ENCODE assay signal across 13 mouse cellular contexts in genomic region chr3:96489636-96490035, GRCm38 (mm10). TPM values are rescaled to one million over a fixed set of nuclear protein-coding genes. Genes with fewer than 3 reads are reported as not detected.
A peak's percentile ranks its signal among the peaks of the same experiment; 100 is the strongest.
DNase-seq lines count a peak whose midpoint lies in the region; ATAC-seq and TF ChIP-seq lines count a peak whose summit lies in the region.
"Not testable (repeated sequence)": the region's sequence is repeated elsewhere in the genome, so short reads cannot be mapped to it uniquely, and the experiment has no call there.
"Had no signal": no experiment of that assay in that cellular context is flagged by ENCODE, and none has a peak within 500 bp of the region (broad histone marks: within the 10 kb centered on the region; RNA-seq: fewer than 3 reads in every experiment).

No protein-coding gene starts in this region.

- peak overlapping the region; percentile 89 for H3K27ac ChIP-seq in CH12.LX (ENCODE audit: insufficient read depth, low read depth)
- H3K27ac ChIP-seq in embryonic facial prominence, embryonic 12.5 days = peak overlapping the region; percentile 80
- peak overlapping the region; percentile 89 for H3K27ac ChIP-seq in gastrocnemius, adult 2 months
- peak overlapping the region; percentile 86 for H3K27ac ChIP-seq in hindbrain, embryonic 10.5 days
- peak overlapping the region; percentile 68 for H3K27ac ChIP-seq in kidney, embryonic 16.5 days (ENCODE audit: low read length)
- peak overlapping the region; percentile 92 for H3K27ac ChIP-seq in liver, embryonic 12.5 days
- H3K27ac ChIP-seq in midbrain, embryonic 12.5 days (replicated peaks) = peak overlapping the region; percentile 81
- H3K27ac ChIP-seq in small intestine, adult 2 months (ENCODE audit: insufficient read depth, low read depth, low read length) = peak overlapping the region; percentile 81

- not testable (repeated sequence) for TF ChIP-seq RAD21 in CH12.LX (IDR thresholded peaks at IDR 0.05; ENCODE audit: low read depth, low read length)

- dilution Hi-C loops in CH12.LX (cut with MboI; ENCODE audit: extremely low pct_ligation_motif_present, extremely low pct_unique_long_range_greater_than_20kb, low sequenced_read_pairs) = not testable (repeated sequence)

- not testable (repeated sequence) for TF ChIP-seq EP300 in CH12.LX (IDR thresholded peaks at IDR 0.05; ENCODE audit: low read length)

- TF ChIP-seq POLR2A in CH12.LX (IDR thresholded peaks at IDR 0.05; ENCODE audit: low read depth, low read length); small intestine, adult 2 months (IDR thresholded peaks at IDR 0.05; ENCODE audit: low read depth, low read length): not testable (repeated sequence)

- not testable (repeated sequence) for ATAC-seq in embryonic facial prominence, embryonic 12.5 days (ENCODE audit: insufficient number of reproducible peaks, insufficient read depth, low FRiP score, low TSS enrichment); kidney, embryonic 16.5 days (ENCODE audit: low FRiP score, low TSS enrichment); liver, embryonic 12.5 days; midbrain, embryonic 12.5 days (ENCODE audit: low FRiP score, low read depth)

- not testable (repeated sequence) for H3K9me3 ChIP-seq in CH12.LX (replicated peaks; ENCODE audit: low read length); embryonic facial prominence, embryonic 12.5 days; hindbrain, embryonic 10.5 days; kidney, embryonic 16.5 days (ENCODE audit: low read length); liver, embryonic 12.5 days (replicated peaks); midbrain, embryonic 12.5 days

- intact Hi-C loops in gastrocnemius, adult 2 months (cut with DNase I) = not testable (repeated sequence)

- H3K36me3 ChIP-seq in CH12.LX (replicated peaks in 1 of 2; ENCODE audit: control insufficient read depth in 1 of 2, insufficient read depth in 1 of 2, low read length in 1 of 2); embryonic facial prominence, embryonic 12.5 days; hindbrain, embryonic 10.5 days; kidney, embryonic 16.5 days (ENCODE audit: insufficient read depth, low read length); liver, embryonic 12.5 days; midbrain, embryonic 12.5 days; small intestine, adult 2 months (ENCODE audit: control insufficient read depth, insufficient read depth, low read length): not testable (repeated sequence)

- H3K4me1 ChIP-seq in CH12.LX (ENCODE audit: control insufficient read depth in 1 of 2, insufficient read depth in 2 of 2) = peaks cover 0 to 13% of the 10 kb centered on the region in 2 experiments; a peak in 2 of 4 replicates
- not testable (repeated sequence) for H3K4me1 ChIP-seq in embryonic facial prominence, embryonic 12.5 days; kidney, embryonic 16.5 days (ENCODE audit: insufficient read depth, low read length); midbrain, embryonic 12.5 days; small intestine, adult 2 months (ENCODE audit: control insufficient read depth, insufficient read depth, insufficient read length, low read length)
- H3K4me1 ChIP-seq in hindbrain, embryonic 10.5 days (replicated peaks) = peaks cover 20% of the 10 kb centered on the region
- H3K4me1 ChIP-seq in liver, embryonic 12.5 days = peaks cover 27% of the 10 kb centered on the region

- 60% methylated on average over 7 of the region's 8 CpGs for WGBS in embryonic facial prominence, embryonic 12.5 days
- WGBS in hindbrain, embryonic 10.5 days = 59% methylated on average over 6 of the region's 8 CpGs
- WGBS in kidney, embryonic 16.5 days = 75% methylated on average over 6 of the region's 8 CpGs
- WGBS in liver, embryonic 12.5 days (ENCODE audit: insufficient replicate concordance) = 36% methylated on average over 6 of the region's 8 CpGs
- WGBS in midbrain, embryonic 12.5 days = 47% methylated on average over 7 of the region's 8 CpGs
- WGBS in small intestine, adult 2 months = 66% methylated on average over 6 of the region's 8 CpGs

- not testable (repeated sequence) for H3K4me2 ChIP-seq in CH12.LX (ENCODE audit: insufficient read depth, low read depth, poor library complexity, severe bottlenecking); embryonic facial prominence, embryonic 12.5 days (replicated peaks); kidney, embryonic 16.5 days (replicated peaks; ENCODE audit: low read depth, low read length); midbrain, embryonic 12.5 days (replicated peaks)
- peak overlapping the region; percentile 37 for H3K4me2 ChIP-seq in liver, embryonic 12.5 days

- H3K79me2 ChIP-seq in CH12.LX (replicated peaks; ENCODE audit: control insufficient read depth, extremely low read depth, insufficient read depth, poor library complexity, severe bottlenecking) = not testable (repeated sequence)

- not testable (repeated sequence) for H3K9ac ChIP-seq in CH12.LX (ENCODE audit: insufficient read depth, low read depth); embryonic facial prominence, embryonic 12.5 days; kidney, embryonic 16.5 days (replicated peaks; ENCODE audit: low read length); liver, embryonic 12.5 days; midbrain, embryonic 12.5 days (replicated peaks)

- H3K27me3 ChIP-seq in CH12.LX (replicated peaks); embryonic facial prominence, embryonic 12.5 days; hindbrain, embryonic 10.5 days (ENCODE audit: insufficient read depth, poor library complexity, severe bottlenecking); kidney, embryonic 16.5 days (ENCODE audit: insufficient read depth, low read length); liver, embryonic 12.5 days (replicated peaks); midbrain, embryonic 12.5 days; small intestine, adult 2 months (ENCODE audit: control insufficient read depth, insufficient read depth, low read length): not testable (repeated sequence)

- in situ Hi-C loops in CH12.LX (cut with MboI; ENCODE audit: low pct_ligation_motif_present, low pct_unique_long_range_greater_than_20kb, low sequenced_read_pairs) = not testable (repeated sequence)

- TF ChIP-seq CTCF in CH12.LX (conservative IDR thresholded peaks at IDR 0.05 in 1 of 2, IDR thresholded peaks at IDR 0.05 in 1 of 2; ENCODE audit: low read depth in 2 of 2, low read length in 2 of 2); gastrocnemius, adult 2 months (IDR thresholded peaks at IDR 0.05); small intestine, adult 2 months (IDR thresholded peaks at IDR 0.05; ENCODE audit: extremely low read depth, insufficient read length, insufficient replicate concordance, low read depth, low read length): not testable (repeated sequence)

- not testable (repeated sequence) for H3K4me3 ChIP-seq in CH12.LX (replicated peaks in 1 of 3; ENCODE audit: low read depth in 2 of 3, low read length in 2 of 3, poor library complexity in 1 of 3); embryonic facial prominence, embryonic 12.5 days; hindbrain, embryonic 10.5 days; kidney, embryonic 16.5 days (ENCODE audit: low read length); midbrain, embryonic 12.5 days; small intestine, adult 2 months (ENCODE audit: low read depth, low read length)
- peak overlapping the region; percentile 29; the same call in 1 of the 2 replicates for H3K4me3 ChIP-seq in gastrocnemius, adult 2 months
- H3K4me3 ChIP-seq in liver, embryonic 12.5 days = peak overlapping the region; percentile 22; the same call in 1 of the 2 replicates

- not testable (repeated sequence) for DNase-seq in CH12.LX (ENCODE audit: extremely low read depth); gastrocnemius, adult 2 months; hindbrain, embryonic 10.5 days (ENCODE audit: low spot score)

RNA-seq across cellular contexts. Expression of gene Hfe2, which starts 35.3 kb away (rescaled TPM):
- not detected in 2 replicates for total RNA-seq in CH12.LX (2012; rRNA removed)
- total RNA-seq in CH12.LX (2014; rRNA removed) = not detected in 2 replicates
- not detected in 2 replicates for polyA plus RNA-seq in CH12.LX (2012; ENCODE audit: insufficient read length, low read depth)
- polyA plus RNA-seq in embryonic facial prominence, embryonic 12.5 days (2016; fragmentation: Nextera tagmentation; extraction: Ambion mirVana) = 3.2 and 4.0 TPM in 2 replicates
- total RNA-seq in gastrocnemius, adult 2 months (2021) = 100 to 1,000 TPM; 590 to 675 TPM
- polyA plus RNA-seq in hindbrain, embryonic 10.5 days (2016; fragmentation: Nextera tagmentation; extraction: Ambion mirVana) = 0.89 and 2.2 TPM in 2 replicates
- polyA plus RNA-seq in kidney, embryonic 16.5 days (2015; fragmentation: Nextera tagmentation; extraction: Ambion mirVana) = 0.37 and 0.69 TPM in 2 replicates
- polyA plus RNA-seq in liver, embryonic 12.5 days (2016; fragmentation: Nextera tagmentation; extraction: Ambion mirVana) = 0.68 and 0.98 TPM in 2 replicates
- polyA plus RNA-seq in midbrain, embryonic 12.5 days (2016; fragmentation: Nextera tagmentation; extraction: Ambion mirVana) = 0.89 and 1.0 TPM in 2 replicates
- polyA plus RNA-seq in small intestine, adult 2 months (2012; rRNA removed) = 0.06 TPM in 1 of 2 replicates, not detected in the other
- total RNA-seq: megakaryocyte, adult 5-6 weeks had no signal
- polyA plus RNA-seq: inflammation-experienced regulatory T-cells, adult 6 months had no signal

RNA-seq across cellular contexts. Expression of gene BC107364, which starts 37.5 kb away (rescaled TPM):
- total RNA-seq in CH12.LX (2012; rRNA removed) (0.13 TPM in 1 of 2 replicates, not detected in the other), CH12.LX (2014; rRNA removed) (not detected in 2 replicates)
- not detected in 2 replicates for polyA plus RNA-seq in CH12.LX (2012; ENCODE audit: insufficient read length, low read depth)
- polyA plus RNA-seq in embryonic facial prominence, embryonic 12.5 days (2016; fragmentation: Nextera tagmentation; extraction: Ambion mirVana) = 0.26 TPM in 1 of 2 replicates, not detected in the other
- not detected for total RNA-seq in gastrocnemius, adult 2 months (2021)
- polyA plus RNA-seq in hindbrain, embryonic 10.5 days (2016; fragmentation: Nextera tagmentation; extraction: Ambion mirVana) = 0.25 TPM in 1 of 2 replicates, not detected in the other
- polyA plus RNA-seq in kidney, embryonic 16.5 days (2015; fragmentation: Nextera tagmentation; extraction: Ambion mirVana) = 0.25 TPM in 1 of 2 replicates, not detected in the other
- not detected in 2 replicates for polyA plus RNA-seq in liver, embryonic 12.5 days (2016; fragmentation: Nextera tagmentation; extraction: Ambion mirVana)
- polyA plus RNA-seq in midbrain, embryonic 12.5 days (2016; fragmentation: Nextera tagmentation; extraction: Ambion mirVana) = 0.26 TPM in 1 of 2 replicates, not detected in the other
- polyA plus RNA-seq in small intestine, adult 2 months (2012; rRNA removed) = not detected in 2 replicates
- total RNA-seq: adrenal gland, adult 8-10 months; heart, adult 8-10 months; layer of hippocampus, postnatal 36 days; megakaryocyte, adult 5-6 weeks had no signal
- polyA plus RNA-seq: inflammation-experienced regulatory T-cells, adult 6 months had no signal
